Mouse (Mus musculus) layer of hippocampus, adult 8-10 months (tissue): ENCODE measurements around the gene Hoxa10. TPM values are rescaled to one million over a fixed set of nuclear protein-coding genes. Genes with fewer than 3 reads are reported as not detected.
A peak's percentile ranks its signal among the peaks of the same experiment; 100 is the strongest.

Source experiments
- DNase-seq, 2 experiments: peaks; one replicate each; pipeline ENCODE4 v3.0.0; 2022; ENCODE audit warnings: low spot score in 2 of 2
- total RNA-seq, 4 experiments: library from RNA; stranded (reverse); gene quantifications; 2 replicates each; pipeline ENCODE4 v1.2.4; 2022

The Hoxa10 gene
- total RNA-seq, 4 experiments from 2014 or later, result not detected

DNA sequence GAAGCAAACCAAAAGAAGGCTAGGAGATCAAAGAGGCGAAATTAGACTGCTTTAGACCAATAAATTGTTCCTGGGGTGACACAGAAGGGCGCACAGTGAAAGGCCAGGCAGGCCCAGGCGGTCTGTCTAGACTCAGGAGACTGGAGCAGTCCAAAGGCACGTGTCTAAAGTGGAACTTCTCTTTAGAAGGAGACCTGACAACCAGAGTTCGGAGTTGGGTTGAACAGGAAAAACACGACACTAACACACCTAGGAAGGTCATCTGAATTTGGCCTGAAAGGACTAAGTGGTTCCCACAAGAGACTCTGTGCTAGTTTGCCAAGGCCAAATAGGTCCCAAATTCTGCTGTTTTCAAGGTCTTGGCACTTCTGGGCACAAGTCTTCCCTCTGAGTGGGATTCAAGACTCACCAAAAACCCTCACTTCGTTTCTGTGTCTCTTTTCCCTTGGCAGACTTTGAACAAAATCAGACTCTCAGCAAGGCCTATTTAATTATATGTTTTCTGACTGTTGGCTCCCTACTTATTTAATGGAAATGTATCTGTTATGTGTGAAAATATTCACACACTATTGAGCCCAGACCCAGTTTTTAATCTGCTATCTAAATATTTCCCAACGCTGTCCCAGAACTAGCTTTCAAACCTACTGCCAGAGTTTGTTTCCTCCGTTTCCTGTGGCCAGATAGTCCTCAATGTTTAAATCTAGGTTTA is 21.3 kb downstream of the Hoxa10 start:
- no peak for DNase-seq

DNA sequence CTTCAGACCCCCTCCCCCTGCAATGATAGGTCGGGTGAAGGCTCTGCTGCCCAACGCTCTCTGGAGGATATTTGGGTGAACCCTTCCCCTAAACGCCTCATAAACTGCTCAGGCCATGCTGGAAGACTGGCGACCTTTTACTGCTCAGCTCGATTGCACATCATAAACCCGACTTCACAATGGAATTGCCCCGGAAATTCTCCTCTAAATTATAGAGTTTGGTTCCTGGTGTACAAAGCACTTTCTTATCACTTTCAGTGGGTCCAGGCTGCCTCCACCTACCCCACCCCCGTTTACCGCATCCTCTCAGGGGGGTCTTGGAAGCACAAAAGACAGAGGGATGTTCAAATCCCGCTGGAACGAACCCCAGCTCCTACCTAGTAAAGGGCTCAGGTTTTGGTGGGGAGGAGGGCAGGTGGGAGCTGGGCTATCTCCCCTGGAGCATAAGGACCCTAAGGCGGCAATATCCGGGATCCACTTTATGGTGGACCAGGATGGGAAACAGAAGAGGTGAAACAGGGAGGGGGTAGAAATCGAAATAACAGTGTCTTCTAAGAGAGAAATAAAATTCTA is 21.9 kb downstream of the Hoxa10 start:
- no peak for DNase-seq

DNA sequence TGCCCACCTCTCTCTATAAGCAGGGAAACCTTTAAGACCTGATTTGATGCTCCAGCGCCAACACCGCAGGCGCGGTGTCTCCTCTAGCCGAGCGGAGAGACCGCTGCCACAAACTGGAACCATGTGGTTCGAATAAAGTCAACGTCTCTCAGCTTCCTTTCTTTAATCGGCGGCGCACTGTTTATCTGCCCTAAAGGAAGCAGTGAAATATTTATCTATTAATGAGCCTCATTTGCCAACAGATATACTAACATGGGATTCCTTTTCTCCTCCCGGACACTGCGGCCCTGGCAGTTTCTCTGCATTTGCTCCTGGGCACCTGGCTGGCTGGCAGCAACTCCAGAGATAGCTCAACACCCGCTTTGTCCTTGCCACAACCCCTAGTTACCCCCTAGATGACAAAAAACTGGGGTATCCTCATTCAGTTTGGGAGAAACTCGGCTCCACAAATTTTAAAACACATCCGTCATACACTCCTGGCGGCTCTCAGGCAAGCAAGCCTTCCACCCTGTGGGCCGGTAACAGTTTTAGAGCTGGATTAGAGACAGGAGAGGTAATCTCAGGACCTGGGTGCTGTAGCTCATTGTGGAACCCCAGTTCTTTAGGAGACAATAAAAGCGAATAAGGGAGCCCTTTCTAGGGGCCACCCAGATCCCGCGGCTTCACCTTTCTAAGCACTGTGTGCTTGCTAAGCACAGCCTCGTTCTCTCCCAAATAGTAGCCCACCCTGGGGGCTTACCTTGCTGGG is 22.6 kb downstream of the Hoxa10 start:
- DNase-seq, result no peak

DNA sequence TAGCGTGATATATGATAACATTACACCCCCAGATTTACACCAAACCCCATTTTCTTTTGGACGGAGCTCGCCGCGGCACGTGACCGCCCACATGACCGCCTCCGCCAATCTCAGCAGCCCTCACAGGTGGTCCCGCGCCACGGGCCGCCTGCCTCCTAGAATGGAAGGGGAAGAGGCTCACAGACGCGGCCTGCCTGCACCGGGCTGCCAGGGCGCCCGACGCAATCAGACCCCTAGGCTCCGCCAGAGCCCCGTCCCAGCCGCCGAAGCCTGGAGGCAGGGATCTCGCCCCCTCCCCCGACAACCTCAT is 23.2 kb downstream of the Hoxa10 start:
- no peak for DNase-seq

DNA sequence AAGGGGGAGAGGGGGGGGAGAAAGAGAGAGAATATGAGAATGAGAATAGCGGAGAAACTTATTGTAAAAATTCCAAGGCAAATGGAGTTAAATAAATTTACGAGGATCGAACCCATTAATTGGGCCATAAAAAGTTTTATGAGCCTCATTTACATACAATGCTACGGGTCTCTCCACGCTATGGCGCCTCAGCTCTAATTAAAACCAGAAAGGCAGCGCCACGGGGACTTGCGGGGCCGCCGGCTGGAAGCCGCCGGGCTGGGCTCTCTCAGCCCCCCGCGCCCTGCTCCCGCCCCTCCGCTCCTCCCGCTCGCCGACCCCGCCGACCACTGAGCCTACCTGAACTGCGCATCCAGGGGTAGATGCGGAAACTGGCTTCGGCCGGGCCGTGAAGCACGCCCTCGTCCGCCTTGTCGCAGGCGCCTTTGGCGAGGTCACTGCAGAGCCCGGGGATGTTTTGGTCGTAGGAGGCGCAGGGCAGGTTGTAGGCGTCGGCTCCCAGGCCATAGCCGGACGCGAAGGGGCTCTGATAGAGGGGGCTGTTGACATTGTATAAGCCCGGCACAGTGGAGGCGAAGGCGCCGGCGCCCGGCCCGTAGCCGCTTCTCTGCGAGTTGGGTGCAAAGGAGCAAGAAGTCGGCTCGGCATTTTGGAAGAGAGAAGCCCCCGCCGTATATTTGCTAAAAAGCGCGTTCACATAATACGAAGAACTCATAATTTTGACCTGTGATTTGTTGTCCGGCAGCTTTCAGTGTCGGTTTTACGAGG is 23.8 kb downstream of the Hoxa10 start:
- no peak for DNase-seq

DNA sequence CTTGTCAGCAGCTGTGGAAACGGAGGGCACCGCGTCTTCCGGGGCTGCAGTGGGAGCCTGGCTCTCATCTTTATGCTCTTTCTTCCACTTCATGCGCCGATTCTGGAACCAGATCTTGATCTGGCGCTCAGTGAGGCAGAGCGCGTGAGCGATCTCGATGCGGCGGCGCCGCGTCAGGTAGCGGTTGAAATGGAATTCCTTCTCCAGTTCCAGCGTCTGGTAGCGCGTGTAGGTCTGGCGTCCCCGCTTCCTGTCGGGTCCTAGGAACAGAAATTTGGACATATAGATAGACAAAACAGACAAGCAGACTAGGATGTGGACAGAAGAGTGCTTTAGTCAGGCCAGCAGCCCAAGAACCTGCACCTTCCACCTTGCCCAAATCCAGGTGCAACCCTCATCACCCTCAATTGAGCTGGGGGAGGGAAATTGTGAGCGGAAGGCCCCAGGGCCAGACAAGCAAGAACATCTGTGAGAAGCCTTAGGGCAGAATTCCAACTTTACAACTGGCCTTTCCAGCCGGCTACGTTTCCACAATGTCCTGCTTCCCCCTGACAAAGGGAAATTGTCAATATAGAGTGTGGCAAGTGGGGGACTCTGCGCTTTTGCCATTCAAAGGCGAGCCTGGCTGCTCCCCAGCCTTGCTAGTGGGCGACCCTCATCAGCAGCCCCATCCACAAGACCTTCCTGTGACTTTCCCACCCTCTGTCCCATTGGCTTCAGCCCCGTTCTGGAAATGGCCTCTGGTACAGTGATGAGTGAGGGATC is 24.7 kb downstream of the Hoxa10 start:
- DNase-seq, result no peak

DNA sequence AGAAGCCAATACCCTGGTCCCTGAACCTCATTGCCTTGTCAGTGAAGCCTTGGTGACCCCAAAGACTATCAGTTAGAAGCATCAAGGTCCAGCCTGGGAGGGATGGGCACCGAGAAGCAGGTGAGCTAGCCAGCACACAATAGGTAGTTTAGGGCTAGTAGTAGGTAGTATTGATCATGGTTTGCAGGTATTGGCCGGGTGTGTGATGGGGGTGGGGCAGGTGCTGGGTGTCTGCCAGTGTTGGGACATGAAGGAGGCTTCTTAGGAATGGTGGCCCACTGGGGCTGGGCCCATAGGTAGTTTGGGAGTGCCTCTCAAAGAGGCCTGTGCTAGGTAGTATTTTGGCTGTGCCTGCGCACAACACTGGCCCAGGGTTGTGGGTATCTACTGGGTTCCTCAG is 25.6 kb downstream of the Hoxa10 start:
- no peak for DNase-seq

DNA sequence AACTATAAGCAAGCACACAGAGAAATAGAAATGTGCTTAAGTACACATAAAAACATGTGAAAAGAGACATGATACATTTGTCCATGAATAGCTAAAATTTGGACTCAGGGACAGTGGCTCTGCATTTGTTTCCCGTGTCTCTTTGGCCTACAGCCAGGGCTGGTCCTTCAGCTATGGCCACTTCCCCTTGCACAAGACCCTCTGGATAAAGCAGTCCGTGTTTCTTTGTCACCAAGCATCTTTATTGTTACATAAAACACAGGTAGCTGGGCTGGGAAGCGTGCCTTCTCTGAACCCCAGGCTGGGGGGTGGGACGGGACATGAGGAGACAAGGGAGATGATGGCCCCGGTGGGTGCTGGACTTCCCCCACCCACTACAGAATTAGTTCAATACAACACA is 26.4 kb downstream of the Hoxa10 start:
- DNase-seq, result no peak

DNA sequence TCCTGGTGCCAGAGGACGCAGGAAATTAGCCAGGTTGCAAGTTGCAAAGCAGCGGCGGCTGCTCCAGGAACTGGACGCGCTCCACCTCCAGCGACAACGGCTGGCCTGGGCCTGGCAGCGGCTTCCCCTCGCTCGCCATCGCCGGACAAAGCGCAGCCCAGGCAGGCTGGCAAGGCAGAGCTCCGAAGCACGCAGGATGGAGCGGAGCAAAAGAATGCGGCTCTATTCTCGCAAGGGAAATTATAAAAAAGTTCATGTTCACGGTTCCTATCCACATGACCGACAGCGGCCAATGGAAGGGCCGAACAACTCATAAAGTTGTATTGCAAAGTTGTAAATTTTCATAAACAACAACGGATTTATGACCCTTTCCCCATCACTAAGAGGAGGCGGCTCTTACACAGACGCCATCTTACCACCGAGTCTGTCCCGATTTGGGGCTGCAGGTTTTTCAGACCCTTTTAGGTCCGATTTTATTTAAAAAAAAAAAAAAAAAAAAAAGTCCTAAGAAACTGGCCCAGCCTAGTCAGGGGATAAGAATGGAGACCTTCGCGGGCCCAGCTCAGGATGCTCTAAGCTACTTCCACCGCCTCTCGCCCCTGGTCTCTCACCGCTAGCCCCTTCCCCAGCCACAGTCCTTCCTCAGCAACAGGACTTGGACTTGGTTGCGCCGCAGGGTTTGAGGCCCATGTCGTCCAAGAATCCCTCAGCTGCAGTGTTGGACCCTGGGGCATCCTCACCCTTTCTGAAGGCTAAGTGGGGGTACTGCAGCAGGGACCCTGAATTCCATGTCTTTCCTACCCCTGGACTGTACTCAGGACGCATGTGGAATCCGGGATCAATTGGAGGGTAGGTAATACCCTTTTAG is 27.3 kb downstream of the Hoxa10 start, which contains the start of the genes Hoxa3 and Gm28308:
TSS of gene Hoxa3 (minus strand) at position 218 of the 868 bp plus-strand sequence.
TSS of gene Gm28308 (minus strand) at position 221 of the 868 bp plus-strand sequence.
- DNase-seq, result no peak

DNA sequence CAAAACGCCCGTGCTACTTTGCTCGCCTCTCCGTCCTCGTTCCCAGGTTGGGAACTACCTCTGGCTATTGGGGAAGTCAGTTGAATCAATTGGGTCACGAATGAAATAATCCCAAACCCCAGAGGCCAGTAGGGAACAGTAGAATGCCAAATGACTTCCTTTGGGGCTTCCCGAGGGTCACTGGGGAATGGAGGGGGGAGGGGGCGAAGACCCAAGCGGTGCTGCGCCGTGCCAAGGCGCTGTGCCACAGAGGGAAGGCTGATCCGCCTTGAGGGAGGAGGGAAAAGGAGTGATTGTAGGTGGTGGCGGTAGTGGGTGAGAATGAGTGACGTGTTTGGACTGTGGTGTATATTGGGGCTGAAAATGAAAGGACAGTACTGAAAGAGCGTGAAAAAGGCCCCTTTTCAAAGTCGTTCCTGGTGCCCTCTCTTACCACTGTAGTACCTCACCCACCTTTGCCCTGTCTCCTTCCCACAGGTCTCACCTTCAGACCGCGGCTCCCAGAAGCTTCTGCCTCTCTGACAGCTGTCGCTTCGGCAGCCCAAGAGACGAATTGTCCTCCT is 28.0 kb downstream of the Hoxa10 start:
- DNase-seq, result no peak

DNA sequence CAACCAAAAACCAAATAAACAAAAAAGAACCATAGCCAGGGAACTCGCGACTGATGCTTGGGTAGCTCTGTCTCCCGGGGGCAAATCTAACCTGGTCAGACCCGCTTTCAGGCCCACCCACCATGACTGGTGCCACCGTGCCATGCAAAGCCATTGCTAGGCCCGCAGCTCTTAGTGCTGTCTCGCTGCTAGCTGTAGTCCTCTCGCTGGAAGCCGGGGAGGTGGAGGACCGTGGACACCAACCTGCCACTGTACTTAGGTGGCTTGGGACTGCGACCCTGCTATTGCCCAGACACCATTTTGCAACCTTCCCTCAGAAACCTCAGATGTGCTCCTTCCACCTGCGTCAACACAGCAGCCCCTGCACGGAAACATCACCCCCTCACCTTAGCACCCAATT is 28.7 kb downstream of the Hoxa10 start:
- no peak for DNase-seq

DNA sequence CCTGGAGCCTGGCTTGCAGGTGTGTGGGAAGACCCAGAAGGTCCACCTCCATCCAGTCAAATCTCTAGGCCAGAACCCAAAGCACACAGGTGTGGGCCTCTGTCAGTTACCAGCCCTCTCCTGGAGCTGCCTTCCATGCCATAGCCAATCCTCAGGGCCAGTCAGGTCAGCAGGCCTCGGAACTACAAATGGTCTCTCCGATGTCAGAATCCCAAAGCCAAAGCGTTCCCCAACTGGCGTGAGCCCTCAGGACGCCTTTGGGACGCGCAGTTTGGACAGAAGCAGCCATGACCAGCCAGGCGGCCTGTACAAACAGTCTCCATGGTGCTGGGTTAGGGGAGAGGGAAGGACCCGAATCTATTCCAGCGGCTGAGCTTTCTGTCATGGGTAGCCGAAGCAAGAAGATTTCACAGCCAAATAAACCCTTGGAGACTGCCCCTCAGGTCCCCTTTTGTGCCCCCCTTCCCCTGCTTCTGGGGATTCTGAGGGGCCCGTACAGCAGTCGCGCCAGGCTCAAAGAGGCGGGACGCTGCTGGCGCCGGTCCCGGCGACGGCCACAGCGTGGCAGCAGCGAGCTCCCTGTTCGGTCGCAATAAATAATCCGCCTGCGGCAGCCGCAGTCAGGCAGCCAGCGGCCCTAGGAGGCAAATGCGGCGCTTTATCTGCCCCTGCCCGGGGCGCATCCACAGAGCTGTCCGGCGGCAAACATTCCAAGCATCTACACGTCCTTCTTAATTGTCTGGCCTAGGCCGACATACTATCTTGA is 29.3 kb downstream of the Hoxa10 start:
- peak in 1 of 2 experiments; percentile 35 for DNase-seq

DNA sequence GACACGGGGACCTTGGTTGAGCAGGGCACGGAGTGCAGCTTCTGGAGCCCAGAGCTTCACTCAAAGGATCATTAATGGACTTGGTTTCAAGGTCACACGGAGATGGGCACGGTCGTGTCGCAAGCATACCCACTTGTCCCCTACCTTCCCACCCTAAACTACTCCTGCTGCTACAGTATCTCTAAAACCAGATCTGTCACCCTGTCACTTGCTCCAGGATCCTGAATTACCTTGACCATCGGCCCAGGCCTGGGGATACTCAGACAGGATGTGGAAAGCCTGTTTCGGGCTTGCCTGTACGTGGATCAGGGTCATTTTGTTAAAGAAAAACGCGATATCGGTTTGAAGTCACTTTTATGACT is 31.0 kb downstream of the Hoxa10 start:
- no peak for DNase-seq

DNA sequence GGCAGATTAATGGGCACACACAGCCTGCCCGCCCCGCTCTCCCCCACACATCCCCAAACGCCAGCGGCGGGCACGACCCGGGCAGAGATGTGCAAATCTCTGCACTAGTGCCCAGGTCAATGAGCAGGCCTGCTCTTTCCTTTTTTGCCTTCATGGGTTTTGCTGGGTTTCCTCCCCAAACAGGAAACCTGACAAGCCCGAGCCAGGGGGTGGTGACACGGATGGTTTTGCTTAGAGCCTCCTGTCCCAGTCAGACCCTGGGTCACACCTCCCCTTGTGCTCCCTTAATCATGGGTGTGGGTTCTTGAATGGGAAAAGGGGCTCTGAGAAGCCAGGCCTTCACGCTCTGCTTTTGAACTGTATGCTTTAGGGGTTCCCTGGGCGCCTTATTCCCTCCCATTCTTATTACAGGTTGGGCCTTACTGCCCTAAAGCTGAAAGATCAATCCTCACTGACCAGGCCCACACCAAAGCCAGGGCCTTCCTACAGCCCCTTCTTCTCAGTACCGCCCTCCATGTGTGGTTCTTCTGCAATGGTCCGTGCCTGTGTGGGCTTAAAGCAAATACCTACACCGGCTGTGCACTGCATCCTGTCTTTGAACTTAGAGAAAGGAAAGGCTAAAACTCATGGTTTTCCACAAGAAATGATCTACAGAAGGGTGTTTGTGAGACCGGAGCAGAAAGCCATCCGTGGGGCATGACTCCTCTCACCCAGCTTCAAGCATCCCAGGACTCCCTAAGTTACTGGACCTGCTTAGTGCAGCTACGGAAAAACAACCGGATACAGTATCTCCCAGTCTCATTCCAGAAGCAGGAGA is 31.6 kb downstream of the Hoxa10 start:
- no peak for DNase-seq

DNA sequence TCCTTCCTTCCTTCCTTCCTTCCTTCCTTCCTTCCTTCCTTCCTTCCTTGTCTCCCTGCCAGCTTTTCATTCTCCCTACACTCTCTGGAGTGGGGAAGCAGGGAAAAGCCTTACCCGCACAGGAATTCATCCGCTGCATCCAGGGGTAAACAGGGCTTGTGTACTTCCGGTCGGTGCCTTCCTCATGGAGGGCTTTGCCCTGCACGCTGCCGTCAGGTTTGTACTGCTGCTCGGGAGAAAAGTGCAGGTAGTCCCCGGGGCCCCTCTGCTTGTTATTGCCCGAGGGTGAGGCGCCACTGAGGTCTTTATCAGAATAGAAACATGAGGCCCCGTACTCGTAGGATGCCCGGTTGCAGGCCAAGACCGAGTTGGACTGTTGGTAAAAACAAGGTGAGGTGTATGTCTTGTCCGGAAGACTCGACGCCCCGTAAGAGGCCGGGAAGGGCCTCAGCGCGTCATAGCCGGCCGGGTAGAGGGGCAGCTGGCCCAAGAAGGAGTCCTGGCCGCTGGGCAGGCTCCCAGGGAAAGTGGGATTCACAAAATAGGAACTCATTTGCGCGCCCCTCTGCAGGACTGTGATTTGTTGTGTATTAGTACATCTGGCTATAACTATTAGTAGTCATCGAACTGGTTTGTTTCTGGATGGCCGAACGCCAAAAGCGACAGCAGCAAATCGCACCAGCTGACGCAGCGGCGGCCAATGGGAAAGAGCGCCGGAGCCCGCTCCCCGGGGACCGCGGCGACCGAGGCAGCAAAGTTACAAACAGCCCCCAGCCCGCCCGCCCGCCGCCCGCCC is 32.4 kb downstream of the Hoxa10 start, which contains the start of gene Hoxa6:
TSS of gene Hoxa6 (minus strand) at position 651 of the 796 bp plus-strand sequence.
- no peak for DNase-seq

DNA sequence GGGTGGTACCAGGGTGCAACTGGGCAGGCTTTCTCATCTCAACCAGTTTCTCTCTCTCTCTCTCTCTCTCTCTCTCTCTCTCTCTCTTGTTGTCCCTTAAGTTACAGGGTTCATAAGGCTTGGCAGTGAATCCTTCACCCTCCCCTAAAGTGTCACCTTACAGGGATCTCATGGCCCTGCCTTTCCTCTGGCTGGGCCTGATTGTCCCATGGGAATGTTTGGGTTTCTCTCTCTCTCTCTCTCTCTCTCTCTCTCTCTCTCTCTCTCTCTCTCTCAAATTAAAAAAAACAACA is 33.0 kb downstream of the Hoxa10 start:
- DNase-seq, result no peak

DNA sequence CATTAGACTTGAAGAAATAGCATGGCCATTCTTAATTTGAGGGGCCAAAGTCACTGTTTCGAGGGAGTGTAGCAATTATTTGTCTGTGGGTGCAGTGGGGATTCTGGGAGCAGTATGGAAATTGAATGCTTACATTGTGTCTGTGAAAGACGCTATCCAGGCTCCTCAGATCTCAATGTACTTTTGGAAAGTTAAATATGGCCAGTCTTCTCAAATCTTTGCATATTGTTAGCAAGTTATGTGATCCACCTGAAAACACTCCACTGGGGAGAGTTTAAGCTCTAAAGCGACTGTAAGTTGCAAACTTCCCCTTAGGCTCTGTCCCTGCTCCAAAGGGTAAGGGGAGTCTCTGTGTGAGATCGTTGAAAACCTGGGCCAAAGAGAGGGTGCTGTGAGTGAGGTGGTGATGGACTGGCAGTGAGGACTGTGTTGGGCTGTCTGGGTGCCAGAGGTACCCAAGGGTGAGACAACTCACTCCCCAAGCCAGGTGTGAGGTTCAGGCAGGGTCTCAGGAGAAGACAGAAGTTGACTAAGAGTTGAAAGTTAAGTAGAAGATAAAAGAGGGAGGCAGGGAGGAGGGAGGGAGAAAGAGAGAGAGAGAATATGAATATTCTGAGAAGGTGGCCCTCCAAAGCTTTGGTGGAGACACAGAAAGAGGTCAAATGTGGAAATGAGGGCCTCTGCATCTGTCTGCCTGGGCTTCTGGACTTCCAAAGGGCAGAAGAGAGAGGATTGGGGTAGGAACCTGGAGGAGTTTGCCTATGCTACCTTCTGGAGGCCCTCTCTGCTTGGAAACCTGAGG is 33.6 kb downstream of the Hoxa10 start:
- DNase-seq, result no peak
